ENCODE assay signal across 10 mouse cellular contexts in genomic region chr19:45176269-45176668, GRCm38 (mm10). TPM values are rescaled to one million over a fixed set of nuclear protein-coding genes. Genes with fewer than 3 reads are reported as not detected.
A peak's percentile ranks its signal among the peaks of the same experiment; 100 is the strongest.
DNase-seq lines count a peak whose midpoint lies in the region; ATAC-seq and TF ChIP-seq lines count a peak whose summit lies in the region.
"Had no signal": no experiment of that assay in that cellular context is flagged by ENCODE, and none has a peak within 500 bp of the region (broad histone marks: within the 10 kb centered on the region; RNA-seq: fewer than 3 reads in every experiment).

No protein-coding gene starts in this region.

- H3K4me3 ChIP-seq in C2C12 (ENCODE audit: insufficient read depth, poor library complexity, severe bottlenecking), result no peak overlapping the region

- no peaks in the 10 kb centered on the region for H3K79me2 ChIP-seq in C2C12 (ENCODE audit: control insufficient read depth, insufficient read depth)

- no peak overlapping the region for H3ac ChIP-seq in C2C12 (ENCODE audit: control insufficient read depth, insufficient read length, low read depth)

- H3K79me3 ChIP-seq in C2C12 (ENCODE audit: low read depth), result no peaks in the 10 kb centered on the region

- ATAC-seq in erythroid progenitor cell, adult 5-6 weeks (replicated peaks; ENCODE audit: low FRiP score, poor library complexity, severe bottlenecking), result peak; percentile 43
- ATAC-seq in megakaryocyte, adult 5-6 weeks (ENCODE audit: poor library complexity, severe bottlenecking), result peak; percentile 94

- no peaks in the 10 kb centered on the region for H3K36me3 ChIP-seq in C2C12 (ENCODE audit: control insufficient read depth, insufficient read depth)

- peak; percentile 76 for DNase-seq in 3T3-L1 (ENCODE audit: low read depth, low spot score)
- DNase-seq in left cerebral cortex, postnatal 4 days, result no peak
- DNase-seq in layer of hippocampus, postnatal 36 days, result no peak
- no peak for DNase-seq in kidney, adult 18-20 months
- DNase-seq: right cerebral cortex, postnatal 25 days had no signal

- intact Hi-C loops in left cerebral cortex, postnatal 4 days (cut with DNase I), result no loop called here

- H3K27me3 ChIP-seq in C2C12 (ENCODE audit: control insufficient read depth, insufficient read depth, insufficient read length), result no peaks in the 10 kb centered on the region

- no peak for TF ChIP-seq CTCF in C2C12 (IDR thresholded peaks at IDR 0.05; ENCODE audit: control insufficient read depth, insufficient read depth, insufficient read length)

TF ChIP-seq in C2C12, 6 proteins besides CTCF, POLR2A, EP300 and RAD21:
- TF ChIP-seq MYOG (IDR thresholded peaks at IDR 0.05; ENCODE audit: control insufficient read depth, extremely low read depth, insufficient read length), result no peak
- peak; percentile 70 for TF ChIP-seq MYOD1 (IDR thresholded peaks at IDR 0.05; ENCODE audit: control insufficient read depth, insufficient read length, low read depth)
- TF ChIP-seq CEBPB (IDR thresholded peaks at IDR 0.05; ENCODE audit: low read depth), result no peak
- TF ChIP-seq USF1 (IDR thresholded peaks at IDR 0.05; ENCODE audit: low read depth), result peak; percentile 88
- peak; percentile 85 for TF ChIP-seq MAX (IDR thresholded peaks at IDR 0.05)
- TF ChIP-seq FOSL1 (IDR thresholded peaks at IDR 0.05; ENCODE audit: insufficient read depth, low read length, poor library complexity, severe bottlenecking), result peak; percentile 66
TF ChIP-seq in C2C12: peak in this region for 4.

RNA-seq across cellular contexts. Expression of gene Tlx1, which starts 25.8 kb away (rescaled TPM):
- not detected for polyA plus RNA-seq in C2C12 (2012; fragmentation: generic; extraction: Trizol)
- total RNA-seq in erythroid progenitor cell, adult 5-6 weeks (2015; ENCODE audit: low replicate concordance), result not detected in 2 replicates
- total RNA-seq in erythroid progenitor cell, adult 5-6 weeks (2017; ENCODE audit: low replicate concordance), result not detected in 2 replicates
- not detected in 2 replicates for total RNA-seq in megakaryocyte, adult 5-6 weeks (2015)
- not detected in 2 replicates for total RNA-seq in megakaryocyte, adult 5-6 weeks (2017)
- total RNA-seq in left cerebral cortex, postnatal 4 days (2021), result not detected
- total RNA-seq in layer of hippocampus, postnatal 36 days (2021), result not detected
- total RNA-seq: left cerebral cortex, adult 18-20 months had no signal
- polyA plus RNA-seq: cortical plate, adult 2 months had no signal

RNA-seq across cellular contexts. Expression of gene Lbx1, which starts 59.3 kb away (rescaled TPM):
- 0.02 TPM for polyA plus RNA-seq in C2C12 (2012; fragmentation: generic; extraction: Trizol)
- not detected in 2 replicates for total RNA-seq in erythroid progenitor cell, adult 5-6 weeks (2015; ENCODE audit: low replicate concordance)
- total RNA-seq in erythroid progenitor cell, adult 5-6 weeks (2017; ENCODE audit: low replicate concordance), result not detected in 2 replicates
- not detected in 2 replicates for total RNA-seq in megakaryocyte, adult 5-6 weeks (2015)
- total RNA-seq in megakaryocyte, adult 5-6 weeks (2017), result not detected in 2 replicates
- total RNA-seq in left cerebral cortex, postnatal 4 days (2021), result not detected
- not detected for total RNA-seq in layer of hippocampus, postnatal 36 days (2021)
- total RNA-seq: left cerebral cortex, adult 18-20 months had no signal
- polyA plus RNA-seq: cortical plate, adult 2 months had no signal
